10 mouse cellular contexts compared by ENCODE assay signal in the genomic region with DNA sequence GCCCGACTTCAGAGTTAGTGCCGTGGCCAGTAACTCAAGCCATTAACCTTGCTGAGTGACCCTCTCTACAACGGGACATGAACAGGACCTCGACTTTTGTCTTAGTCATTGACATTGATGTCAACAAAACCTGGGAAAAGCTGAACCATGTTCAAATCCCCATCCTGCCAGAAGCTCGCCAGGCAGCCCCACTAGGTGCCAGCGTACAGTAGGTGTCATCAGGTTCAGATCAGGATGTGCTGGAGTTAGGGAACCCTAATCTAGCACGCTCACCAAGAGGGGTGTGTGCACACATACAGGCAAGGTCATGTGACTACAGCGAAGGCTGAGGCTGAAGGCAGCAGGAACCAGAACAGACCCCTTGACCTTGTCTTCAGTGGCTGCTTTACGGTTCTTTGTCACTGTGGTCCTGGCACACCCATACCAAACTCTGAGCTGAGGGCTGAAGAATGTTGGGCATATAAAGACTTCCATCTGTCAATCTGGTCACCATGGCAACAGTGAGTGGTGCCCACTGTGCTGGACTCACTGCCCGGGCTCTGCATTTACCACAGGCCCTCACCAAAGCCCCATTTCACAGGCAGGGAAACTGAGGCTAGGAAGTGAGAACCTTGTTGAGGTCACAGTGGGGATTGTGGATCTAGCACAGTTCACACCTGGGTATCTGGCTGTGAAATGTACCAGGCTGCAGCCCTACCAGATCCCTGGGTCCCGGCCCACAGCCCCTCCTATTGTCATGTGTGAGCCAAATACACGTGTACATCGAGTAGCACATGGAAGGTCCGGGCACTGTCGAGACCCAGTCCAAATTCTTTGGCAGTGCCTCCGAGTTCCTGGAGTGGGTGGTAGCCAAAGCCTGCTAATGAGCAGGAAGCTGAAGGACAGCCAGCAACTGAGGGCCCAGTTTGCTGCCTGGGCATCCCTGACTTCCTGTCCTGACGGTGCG. TPM values are rescaled to one million over a fixed set of nuclear protein-coding genes. Genes with fewer than 3 reads are reported as not detected.
A peak's percentile ranks its signal among the peaks of the same experiment; 100 is the strongest.
DNase-seq lines count a peak whose midpoint lies in the region; ATAC-seq and TF ChIP-seq lines count a peak whose summit lies in the region.
"Had no signal": no experiment of that assay in that cellular context is flagged by ENCODE, and none has a peak within 500 bp of the region (broad histone marks: within the 10 kb centered on the region; RNA-seq: fewer than 3 reads in every experiment).

No protein-coding gene starts in this region.

- no peak for ATAC-seq in intestine, embryonic 14.5 days (replicated peaks; ENCODE audit: low FRiP score, low TSS enrichment, low read depth)
- no peak for ATAC-seq in intestine, postnatal 0 days
- peak; percentile 16; the same call in 1 of the 2 replicates for ATAC-seq in hindbrain, embryonic 13.5 days (ENCODE audit: low FRiP score)

- H3K9me3 ChIP-seq in intestine, embryonic 14.5 days (ENCODE audit: control insufficient read depth, low read length), result no peaks in the 10 kb centered on the region
- H3K9me3 ChIP-seq in intestine, postnatal 0 days (ENCODE audit: control insufficient read depth), result no peaks in the 10 kb centered on the region
- H3K9me3 ChIP-seq in E14TG2a.4 (ENCODE audit: low read length), result no peaks in the 10 kb centered on the region
- no peaks in the 10 kb centered on the region for H3K9me3 ChIP-seq in hindbrain, embryonic 13.5 days
- H3K9me3 ChIP-seq: neural tube, embryonic 12.5 days had no signal

- no peaks in the 10 kb centered on the region for H3K27me3 ChIP-seq in intestine, embryonic 14.5 days (replicated peaks; ENCODE audit: control insufficient read depth, insufficient read depth, low read length)
- H3K27me3 ChIP-seq in intestine, postnatal 0 days (replicated peaks; ENCODE audit: control insufficient read depth, insufficient read depth, low read length), result no peaks in the 10 kb centered on the region
- peaks cover 10% of the 10 kb centered on the region; the same call in 1 of the 2 replicates for H3K27me3 ChIP-seq in E14TG2a.4 (ENCODE audit: insufficient read depth, low read length)
- H3K27me3 ChIP-seq in hindbrain, embryonic 13.5 days, result no peaks in the 10 kb centered on the region
- H3K27me3 ChIP-seq: neural tube, embryonic 12.5 days had no signal

- peak overlapping the region; percentile 7; the same call in 1 of the 2 replicates for H3K27ac ChIP-seq in intestine, embryonic 14.5 days (ENCODE audit: low read depth)
- no peak overlapping the region for H3K27ac ChIP-seq in intestine, postnatal 0 days (ENCODE audit: low read depth, low read length)
- H3K27ac ChIP-seq in hindbrain, embryonic 13.5 days, result 0 out of 2 replicates have a peak overlapping the region, but pooled peaks have one; percentile 48

- TF ChIP-seq CTCF in intestine, postnatal 0 days (IDR thresholded peaks at IDR 0.05; ENCODE audit: low read depth), result no peak
- no peak for TF ChIP-seq CTCF in E14TG2a.4 (conservative IDR thresholded peaks at IDR 0.05; ENCODE audit: low read length)

- no peak for DNase-seq in intestine, embryonic 14.5 days (ENCODE audit: low spot score)
- peak; percentile 93 for DNase-seq in cerebellum, adult 11-12 months
- no peak for DNase-seq in ovary, postnatal 10 days (ENCODE audit: low spot score)
- no peak for DNase-seq in embryo, embryonic 10.5 days (ENCODE audit: low spot score)
- DNase-seq in left cerebral cortex, adult 18-20 months (ENCODE audit: low spot score in 2 of 2), result no peak

- H3K36me3 ChIP-seq in intestine, embryonic 14.5 days (ENCODE audit: control insufficient read depth, insufficient read depth, low read length), result peaks cover 10% of the 10 kb centered on the region
- peaks cover 4% of the 10 kb centered on the region; the same call in 1 of the 2 replicates for H3K36me3 ChIP-seq in intestine, postnatal 0 days (ENCODE audit: control insufficient read depth, insufficient read depth)
- H3K36me3 ChIP-seq in E14TG2a.4 (ENCODE audit: insufficient read depth, low read length), result no peaks in the 10 kb centered on the region; the same call in 1 of the 2 replicates
- H3K36me3 ChIP-seq in hindbrain, embryonic 13.5 days, result peaks cover 25% of the 10 kb centered on the region; the same call in 1 of the 2 replicates

- H3K4me1 ChIP-seq in intestine, embryonic 14.5 days (replicated peaks; ENCODE audit: control insufficient read depth, insufficient read depth, low read length), result peaks cover 5% of the 10 kb centered on the region
- no peaks in the 10 kb centered on the region for H3K4me1 ChIP-seq in intestine, postnatal 0 days (replicated peaks; ENCODE audit: control insufficient read depth, insufficient read depth, low read length)
- peaks cover 22% of the 10 kb centered on the region for H3K4me1 ChIP-seq in E14TG2a.4 (replicated peaks; ENCODE audit: low read depth, low read length)
- peaks cover 25% of the 10 kb centered on the region for H3K4me1 ChIP-seq in hindbrain, embryonic 13.5 days (replicated peaks)

- 88% methylated on average over 18 of the region's 18 CpGs for WGBS in intestine, embryonic 14.5 days
- 88% methylated on average over 18 of the region's 18 CpGs for WGBS in intestine, postnatal 0 days
- WGBS in hindbrain, embryonic 13.5 days, result 82% methylated on average over 18 of the region's 18 CpGs

- no peak overlapping the region for H3K4me2 ChIP-seq in intestine, embryonic 14.5 days (ENCODE audit: low read length)
- no peak overlapping the region for H3K4me2 ChIP-seq in intestine, postnatal 0 days (replicated peaks; ENCODE audit: low read depth)
- H3K4me2 ChIP-seq in hindbrain, embryonic 13.5 days, result no peak overlapping the region
- H3K4me2 ChIP-seq: heart, embryonic 11.5 days; neural tube, embryonic 12.5 days had no signal

- H3K4me3 ChIP-seq in intestine, embryonic 14.5 days (ENCODE audit: low read depth, low read length), result no peak overlapping the region
- no peak overlapping the region for H3K4me3 ChIP-seq in intestine, postnatal 0 days (ENCODE audit: low read depth, low read length)
- H3K4me3 ChIP-seq in E14TG2a.4 (replicated peaks; ENCODE audit: low read length), result peak overlapping the region; percentile 26; the same call in 1 of the 2 replicates
- H3K4me3 ChIP-seq in hindbrain, embryonic 13.5 days, result no peak overlapping the region
- H3K4me3 ChIP-seq: neural tube, embryonic 12.5 days had no signal

- no peak overlapping the region for H3K9ac ChIP-seq in intestine, embryonic 14.5 days (ENCODE audit: low read length)
- H3K9ac ChIP-seq in intestine, postnatal 0 days (ENCODE audit: low read depth, low read length), result no peak overlapping the region
- H3K9ac ChIP-seq in hindbrain, embryonic 13.5 days, result no peak overlapping the region
- H3K9ac ChIP-seq: neural tube, embryonic 12.5 days had no signal

RNA-seq across cellular contexts. Expression of gene Tbc1d16, which starts 30.4 kb away (rescaled TPM):
- 12.2 and 13.0 TPM in 2 replicates for polyA plus RNA-seq in intestine, embryonic 14.5 days (2014; fragmentation: Nextera tagmentation; extraction: Ambion mirVana)
- 3.8 and 4.5 TPM in 2 replicates for polyA plus RNA-seq in intestine, postnatal 0 days (2015; fragmentation: Nextera tagmentation; extraction: Ambion mirVana)
- 57.4 and 61.1 TPM in 2 replicates for polyA plus RNA-seq in hindbrain, embryonic 13.5 days (2015; fragmentation: Nextera tagmentation; extraction: Ambion mirVana)
- 10 to 100 TPM; 24.8 to 27.5 TPM for total RNA-seq in left cerebral cortex, adult 18-20 months (2021)

RNA-seq across cellular contexts. Expression of gene Ccdc40, which starts 30.5 kb away (rescaled TPM):
- 4.0 and 5.1 TPM in 2 replicates for polyA plus RNA-seq in intestine, embryonic 14.5 days (2014; fragmentation: Nextera tagmentation; extraction: Ambion mirVana)
- polyA plus RNA-seq in intestine, postnatal 0 days (2015; fragmentation: Nextera tagmentation; extraction: Ambion mirVana), result 1.5 and 1.8 TPM in 2 replicates
- polyA plus RNA-seq in hindbrain, embryonic 13.5 days (2015; fragmentation: Nextera tagmentation; extraction: Ambion mirVana), result 14.6 and 18.0 TPM in 2 replicates
- total RNA-seq in left cerebral cortex, adult 18-20 months (2021), result under 1 TPM; 0.70 to 0.91 TPM
